Mouse (Mus musculus): Measurements from ENCODE around the gene Gstz1. TPM values are rescaled to one million over a fixed set of nuclear protein-coding genes. Genes with fewer than 3 reads are reported as not detected.
"Not testable (repeated sequence)": the region's sequence is repeated elsewhere in the genome, so short reads cannot be mapped to it uniquely, and the experiment has no call there.

Gstz1 gene
- polyA plus RNA-seq, 1 experiment from 2014 or later, result 44.8 TPM

GRCm38 (mm10) chr12:87147395-87148089 lies 577 bp downstream of the Gstz1 start, which contains the start of gene Pomt2:
Pomt2 (minus strand) TSS chr12:87147968.
- Histone ChIP-seq H3K27ac (ENCODE audit: low read depth, low read length) (peak within 1 kb of the TSS; percentile 85), H3K9ac (ENCODE audit: low read depth, low read length) (peak within 1 kb of the TSS; percentile 53), H3K36me3 (ENCODE audit: control insufficient read depth, insufficient read depth, low read length) (no peaks in the 10 kb centered on the region), H3K9me3 (ENCODE audit: control insufficient read depth, low read length) (peaks cover 8% of the 10 kb centered on the region), H3K4me3 (ENCODE audit: low read length) (peak within 1 kb of the TSS; percentile 94), H3K4me1 (ENCODE audit: control insufficient read depth, insufficient read depth, low read length) (peaks cover 7% of the 10 kb centered on the region; the same call in 1 of the 2 replicates), H3K4me2 (replicated peaks; ENCODE audit: low read depth, low read length) (peak within 1 kb of the TSS; percentile 56), H3K27me3 (ENCODE audit: control insufficient read depth, insufficient read depth, low read length) (no peaks in the 10 kb centered on the region)
- peak; percentile 97 for ATAC-seq (ENCODE audit: low FRiP score, low TSS enrichment)
- WGBS, result under 1% methylated on average over 61 of the region's 61 CpGs

DNA sequence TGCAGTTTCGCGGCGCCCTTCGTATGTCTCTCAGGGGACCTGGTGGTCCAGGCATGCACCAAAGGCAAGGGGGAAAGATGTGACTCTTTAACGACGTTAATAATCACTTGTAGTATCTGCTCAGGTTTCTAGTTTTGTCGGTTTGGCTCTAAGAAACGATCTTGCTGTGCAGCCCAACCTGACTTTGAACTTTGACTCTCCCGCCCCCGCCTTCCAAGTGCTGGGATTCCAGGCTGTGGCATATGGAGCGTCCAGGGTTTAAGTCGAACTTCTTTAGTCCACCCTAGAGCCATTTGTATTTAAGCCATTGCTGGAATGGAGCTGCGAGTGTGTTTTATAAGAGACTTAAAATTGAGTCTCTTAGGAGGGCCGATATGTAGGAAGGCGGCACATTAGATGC lies 1.2 kb downstream of the Gstz1 start:
- Histone ChIP-seq H3K27me3 (ENCODE audit: control insufficient read depth, insufficient read depth, low read length) (no peaks in the 10 kb centered on the region), H3K4me3 (ENCODE audit: low read length) (peak overlapping the region; percentile 94), H3K36me3 (ENCODE audit: control insufficient read depth, insufficient read depth, low read length) (no peaks in the 10 kb centered on the region), H3K4me2 (replicated peaks; ENCODE audit: low read depth, low read length) (peak overlapping the region; percentile 56), H3K4me1 (ENCODE audit: control insufficient read depth, insufficient read depth, low read length) (peaks cover 7% of the 10 kb centered on the region; the same call in 1 of the 2 replicates), H3K9ac (ENCODE audit: low read depth, low read length) (peak overlapping the region; percentile 53), H3K27ac (ENCODE audit: low read depth, low read length) (peak overlapping the region; percentile 85), H3K9me3 (ENCODE audit: control insufficient read depth, low read length) (peaks cover 8% of the 10 kb centered on the region)
- no peak for ATAC-seq (ENCODE audit: low FRiP score, low TSS enrichment)
- WGBS, result 20% methylated on average over 15 of the region's 15 CpGs

DNA sequence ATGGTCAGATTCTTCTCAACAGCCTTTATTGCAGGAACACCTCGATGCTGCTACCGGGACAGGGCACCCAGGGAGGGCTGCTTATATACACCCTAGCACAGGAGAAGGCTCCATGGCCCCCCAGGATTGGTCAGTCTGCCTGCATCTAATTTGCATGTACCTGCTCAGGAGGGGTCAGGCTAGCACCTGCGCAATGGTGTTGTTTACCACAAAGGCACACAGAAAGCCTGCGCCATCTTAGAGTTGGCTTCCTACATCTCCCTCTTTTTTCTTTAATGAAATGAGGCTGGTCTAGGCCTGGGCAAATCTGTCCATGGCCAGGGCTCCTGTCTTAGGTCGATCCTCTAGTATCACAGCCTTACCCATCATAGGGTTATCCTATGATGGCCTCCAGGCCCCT lies 2.5 kb downstream of the Gstz1 start:
- H3K27ac ChIP-seq (ENCODE audit: low read depth, low read length), result no peak overlapping the region
- H3K9ac ChIP-seq (ENCODE audit: low read depth, low read length), result no peak overlapping the region
- H3K9me3 ChIP-seq (ENCODE audit: control insufficient read depth, low read length), result peaks cover 8% of the 10 kb centered on the region
- no peaks in the 10 kb centered on the region for H3K27me3 ChIP-seq (ENCODE audit: control insufficient read depth, insufficient read depth, low read length)
- no peak overlapping the region for H3K4me3 ChIP-seq (ENCODE audit: low read length)
- H3K4me2 ChIP-seq (replicated peaks; ENCODE audit: low read depth, low read length), result no peak overlapping the region
- WGBS, result over 99% methylated on average over 5 of the region's 5 CpGs
- H3K36me3 ChIP-seq (ENCODE audit: control insufficient read depth, insufficient read depth, low read length), result no peaks in the 10 kb centered on the region
- H3K4me1 ChIP-seq (ENCODE audit: control insufficient read depth, insufficient read depth, low read length), result peaks cover 7% of the 10 kb centered on the region; the same call in 1 of the 2 replicates
- no peak for ATAC-seq (ENCODE audit: low FRiP score, low TSS enrichment)

- not testable (repeated sequence) for H3K36me3 ChIP-seq (ENCODE audit: control insufficient read depth, insufficient read depth, low read length); ATAC-seq (ENCODE audit: low FRiP score, low TSS enrichment); H3K9ac ChIP-seq (ENCODE audit: low read depth, low read length); H3K27ac ChIP-seq (ENCODE audit: low read depth, low read length); H3K4me2 ChIP-seq (replicated peaks; ENCODE audit: low read depth, low read length); H3K4me3 ChIP-seq (ENCODE audit: low read length); H3K27me3 ChIP-seq (ENCODE audit: control insufficient read depth, insufficient read depth, low read length); H3K9me3 ChIP-seq (ENCODE audit: control insufficient read depth, low read length); H3K4me1 ChIP-seq (ENCODE audit: control insufficient read depth, insufficient read depth, low read length)
- 94% methylated on average over 4 of the region's 4 CpGs for WGBS
Measured at GRCm38 (mm10) chr12:87154448-87154847, 7.5 kb downstream of the Gstz1 start.

DNA sequence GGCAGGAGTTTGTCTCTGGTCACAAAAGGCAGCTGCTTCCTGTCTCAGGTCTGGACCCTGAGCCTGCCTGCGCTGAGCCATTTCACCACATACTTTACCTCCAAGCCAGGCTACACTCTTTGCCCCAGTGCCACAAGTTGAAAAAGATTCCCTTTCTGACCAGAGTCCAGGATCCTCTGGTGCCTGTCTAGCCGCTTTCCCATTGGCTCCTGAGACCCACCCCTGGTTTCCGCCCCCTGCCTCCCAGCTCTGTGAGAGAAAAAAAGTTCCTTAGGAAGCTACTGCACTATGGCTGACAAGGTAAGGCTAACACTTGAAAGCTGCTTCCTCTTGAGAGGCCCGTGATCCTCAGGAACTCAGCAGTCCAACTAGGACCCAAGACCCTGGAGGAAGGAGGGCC lies 10.4 kb downstream of the Gstz1 start:
- Histone ChIP-seq H3K27me3 (ENCODE audit: control insufficient read depth, insufficient read depth, low read length) (no peaks in the 10 kb centered on the region), H3K9ac (ENCODE audit: low read depth, low read length) (no peak overlapping the region), H3K27ac (ENCODE audit: low read depth, low read length) (no peak overlapping the region), H3K36me3 (ENCODE audit: control insufficient read depth, insufficient read depth, low read length) (0 out of 2 replicates have a peak, but pooled peaks cover 3% of the 10 kb centered on the region), H3K4me3 (ENCODE audit: low read length) (no peak overlapping the region), H3K4me2 (replicated peaks; ENCODE audit: low read depth, low read length) (no peak overlapping the region), H3K9me3 (ENCODE audit: control insufficient read depth, low read length) (no peaks in the 10 kb centered on the region), H3K4me1 (ENCODE audit: control insufficient read depth, insufficient read depth, low read length) (no peaks in the 10 kb centered on the region)
- ATAC-seq (ENCODE audit: low FRiP score, low TSS enrichment), result 0 out of 2 replicates have a peak, but pooled peaks have one; percentile 52
- 49% methylated on average over 4 of the region's 4 CpGs for WGBS

DNA sequence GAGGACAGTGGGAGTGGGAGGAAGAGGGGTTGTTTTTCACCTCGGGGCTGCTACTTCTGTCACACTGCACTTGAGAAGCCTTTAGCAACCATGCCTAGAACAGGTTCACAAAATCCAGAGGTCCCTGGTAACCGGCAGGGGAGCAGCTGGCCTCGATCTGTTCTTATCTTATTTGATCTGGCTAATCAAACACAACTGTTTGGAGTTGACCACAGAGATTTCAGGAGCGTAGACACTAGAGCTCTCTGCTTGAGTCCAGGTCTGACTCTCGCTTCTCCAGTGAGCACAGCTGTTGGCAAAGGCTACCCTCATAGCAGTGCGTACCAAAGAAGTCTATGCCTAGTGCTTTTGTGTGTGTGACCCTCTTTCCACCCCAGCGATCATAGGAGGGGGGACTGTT lies 11.1 kb downstream of the Gstz1 start:
- ATAC-seq (ENCODE audit: low FRiP score, low TSS enrichment), result no peak
- H3K27me3 ChIP-seq (ENCODE audit: control insufficient read depth, insufficient read depth, low read length), result no peaks in the 10 kb centered on the region
- WGBS, result 61% methylated on average over 7 of the region's 7 CpGs
- no peak overlapping the region for H3K4me2 ChIP-seq (replicated peaks; ENCODE audit: low read depth, low read length)
- H3K4me3 ChIP-seq (ENCODE audit: low read length), result no peak overlapping the region
- no peaks in the 10 kb centered on the region for H3K4me1 ChIP-seq (ENCODE audit: control insufficient read depth, insufficient read depth, low read length)
- peaks cover 9% of the 10 kb centered on the region; the same call in 1 of the 2 replicates for H3K36me3 ChIP-seq (ENCODE audit: control insufficient read depth, insufficient read depth, low read length)
- no peak overlapping the region for H3K9ac ChIP-seq (ENCODE audit: low read depth, low read length)
- H3K27ac ChIP-seq (ENCODE audit: low read depth, low read length), result no peak overlapping the region
- no peaks in the 10 kb centered on the region for H3K9me3 ChIP-seq (ENCODE audit: control insufficient read depth, low read length)

DNA sequence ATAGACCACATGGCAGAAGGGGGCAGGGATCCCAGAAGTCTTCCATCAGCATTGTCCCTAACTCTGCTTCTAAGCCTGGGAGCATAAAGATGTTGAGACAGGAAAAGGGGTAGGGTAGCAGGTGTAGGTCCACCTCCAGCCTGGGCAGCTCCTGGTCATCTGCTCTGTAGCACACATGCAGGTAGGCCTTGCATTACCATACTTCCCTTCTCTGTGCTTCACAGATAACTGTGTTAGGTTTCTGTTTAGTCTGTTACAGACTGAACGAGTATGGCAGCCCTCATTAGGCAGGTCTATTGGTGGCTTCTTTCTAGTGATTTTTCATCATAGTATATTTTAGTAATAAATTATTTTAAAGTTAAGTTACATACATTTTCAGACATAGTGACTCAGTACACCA lies 13.3 kb downstream of the Gstz1 start:
- H3K27me3 ChIP-seq (ENCODE audit: control insufficient read depth, insufficient read depth, low read length), result no peaks in the 10 kb centered on the region
- no peaks in the 10 kb centered on the region for H3K9me3 ChIP-seq (ENCODE audit: control insufficient read depth, low read length)
- no peak overlapping the region for H3K27ac ChIP-seq (ENCODE audit: low read depth, low read length)
- H3K4me3 ChIP-seq (ENCODE audit: low read length), result no peak overlapping the region
- no peak overlapping the region for H3K9ac ChIP-seq (ENCODE audit: low read depth, low read length)
- ATAC-seq (ENCODE audit: low FRiP score, low TSS enrichment), result no peak
- 81% methylated on average over 1 of the region's 1 CpGs for WGBS
- no peaks in the 10 kb centered on the region for H3K4me1 ChIP-seq (ENCODE audit: control insufficient read depth, insufficient read depth, low read length)
- peaks cover 9% of the 10 kb centered on the region; the same call in 1 of the 2 replicates for H3K36me3 ChIP-seq (ENCODE audit: control insufficient read depth, insufficient read depth, low read length)
- no peak overlapping the region for H3K4me2 ChIP-seq (replicated peaks; ENCODE audit: low read depth, low read length)

- Histone ChIP-seq H3K27me3 (ENCODE audit: control insufficient read depth, insufficient read depth, low read length) (no peaks in the 10 kb centered on the region), H3K9me3 (ENCODE audit: control insufficient read depth, low read length) (no peaks in the 10 kb centered on the region)
- ATAC-seq (ENCODE audit: low FRiP score, low TSS enrichment), result no peak
Measured at GRCm38 (mm10) chr12:87160815-87161214, 13.8 kb downstream of the Gstz1 start.

DNA sequence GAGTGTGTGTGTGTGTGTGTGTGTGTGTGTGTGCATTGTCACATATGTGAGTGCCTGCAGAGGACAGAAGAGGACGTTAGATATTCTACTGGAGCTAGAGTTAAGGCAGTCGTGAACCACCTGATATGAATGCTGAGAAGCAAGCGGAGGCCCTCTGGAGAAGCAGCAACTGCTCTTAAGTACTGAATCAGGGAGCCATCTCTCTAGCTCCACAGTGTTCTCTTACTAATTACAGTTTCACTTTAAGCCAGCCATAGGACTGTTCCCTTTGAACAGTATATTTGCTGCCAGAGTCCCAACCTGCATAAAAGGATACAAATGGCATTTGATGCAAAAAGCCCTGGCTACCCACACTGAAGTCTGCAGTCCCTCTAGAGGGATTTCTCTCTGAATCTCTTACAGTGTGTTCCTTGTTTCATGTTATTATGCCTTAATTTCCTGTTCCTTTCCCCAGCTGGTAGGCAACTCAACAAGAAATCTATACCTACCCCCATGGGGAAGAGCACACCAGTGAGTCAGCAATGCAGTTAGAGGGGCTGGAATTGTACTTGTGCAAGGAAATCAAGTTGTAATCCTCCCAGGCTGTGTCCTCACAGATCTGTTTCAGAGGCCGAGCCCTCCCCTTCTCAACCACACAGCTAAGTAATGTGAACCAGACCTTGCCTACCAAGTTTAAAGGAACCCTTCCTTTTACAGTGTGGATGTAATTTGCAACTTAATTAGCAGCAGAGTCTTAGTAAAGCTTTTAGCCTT lies 28.4 kb downstream of the Gstz1 start:
- H3K36me3 ChIP-seq (ENCODE audit: control insufficient read depth, insufficient read depth, low read length), result peaks cover 18% of the 10 kb centered on the region; the same call in 1 of the 2 replicates
- H3K4me3 ChIP-seq (ENCODE audit: low read length), result no peak overlapping the region
- H3K4me1 ChIP-seq (ENCODE audit: control insufficient read depth, insufficient read depth, low read length), result no peaks in the 10 kb centered on the region
- H3K4me2 ChIP-seq (replicated peaks; ENCODE audit: low read depth, low read length), result no peak overlapping the region
- H3K9ac ChIP-seq (ENCODE audit: low read depth, low read length), result no peak overlapping the region
- WGBS, result 73% methylated on average over 4 of the region's 4 CpGs
- ATAC-seq (ENCODE audit: low FRiP score, low TSS enrichment), result no peak
- no peaks in the 10 kb centered on the region for H3K9me3 ChIP-seq (ENCODE audit: control insufficient read depth, low read length)
- H3K27ac ChIP-seq (ENCODE audit: low read depth, low read length), result no peak overlapping the region
- H3K27me3 ChIP-seq (ENCODE audit: control insufficient read depth, insufficient read depth, low read length), result no peaks in the 10 kb centered on the region

More at GRCm38 (mm10) chr12:87160815-87161214, 13.8 kb downstream of the Gstz1 start:
- WGBS, result 92% methylated on average over 5 of the region's 5 CpGs
- H3K4me1 ChIP-seq (ENCODE audit: control insufficient read depth, insufficient read depth, low read length), result no peaks in the 10 kb centered on the region
- H3K36me3 ChIP-seq (ENCODE audit: control insufficient read depth, insufficient read depth, low read length), result peaks cover 9% of the 10 kb centered on the region; the same call in 1 of the 2 replicates
- no peak overlapping the region for H3K27ac ChIP-seq (ENCODE audit: low read depth, low read length)
- no peak overlapping the region for H3K4me3 ChIP-seq (ENCODE audit: low read length)
- H3K4me2 ChIP-seq (replicated peaks; ENCODE audit: low read depth, low read length), result no peak overlapping the region
- no peak overlapping the region for H3K9ac ChIP-seq (ENCODE audit: low read depth, low read length)

Measured in kidney, embryonic 14.5 days (tissue).